Mouse (Mus musculus) neural tube, embryonic 10.5 days (tissue): ENCODE data around the gene Usp21.
"Not testable (repeated sequence)": the region's sequence is repeated elsewhere in the genome, so short reads cannot be mapped to it uniquely, and the experiment has no call there.

Experiments used
- DNase-seq: peaks from one replicate; pipeline ENCODE4 v3.0.0-alpha.2; 2017; ENCODE audit warnings: low spot score; ENCODE audit errors: extremely low spot score

Usp21 gene

DNA sequence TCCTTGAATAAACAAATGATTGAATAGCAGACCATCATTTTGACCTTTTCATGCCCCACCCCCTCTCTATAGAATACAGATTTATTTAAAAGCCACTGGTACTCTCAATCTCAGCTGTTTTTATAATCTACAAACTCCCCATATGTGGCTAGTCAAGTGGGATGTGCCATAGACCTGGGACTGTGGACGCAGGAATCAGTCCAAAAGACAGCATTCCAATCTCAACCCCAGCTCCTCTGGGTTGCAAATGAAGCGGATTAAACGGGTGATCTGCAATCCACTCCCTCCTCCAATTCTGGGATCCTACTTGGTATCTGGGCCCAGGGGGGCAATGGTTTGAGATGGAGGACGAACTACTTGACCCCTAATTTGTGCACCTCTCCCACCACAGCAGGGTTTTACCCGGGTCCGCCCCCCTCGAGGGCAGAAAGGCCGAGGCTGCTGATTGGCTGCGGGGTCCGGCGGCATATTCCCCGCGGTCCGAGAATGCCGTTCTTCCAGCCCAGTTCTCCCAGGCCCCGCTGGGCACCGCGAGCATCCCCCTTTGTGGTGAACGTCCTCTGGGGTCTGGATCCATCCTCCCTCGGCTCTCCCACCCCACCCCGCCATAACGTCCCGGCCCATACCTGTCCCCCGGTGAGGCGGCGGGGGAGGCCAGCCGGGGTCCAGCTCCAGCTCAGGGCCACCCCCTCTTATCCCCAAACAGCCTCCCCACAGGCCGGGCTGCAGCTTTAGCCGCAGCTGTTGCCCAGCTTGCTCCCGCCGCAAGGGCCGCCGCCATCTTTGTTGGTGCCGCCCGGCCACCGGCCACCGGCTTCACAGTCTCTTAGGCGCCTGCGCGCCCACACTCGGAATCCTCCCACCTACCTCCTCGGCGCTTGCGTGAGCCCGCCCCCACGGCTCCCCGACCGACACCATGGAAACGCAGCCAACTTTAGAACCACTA, at the start of gene Usp21:
TSS of gene Usp21 (minus strand) at position 856 of the 946 bp plus-strand sequence.
- peak; percentile 92 for DNase-seq

DNA sequence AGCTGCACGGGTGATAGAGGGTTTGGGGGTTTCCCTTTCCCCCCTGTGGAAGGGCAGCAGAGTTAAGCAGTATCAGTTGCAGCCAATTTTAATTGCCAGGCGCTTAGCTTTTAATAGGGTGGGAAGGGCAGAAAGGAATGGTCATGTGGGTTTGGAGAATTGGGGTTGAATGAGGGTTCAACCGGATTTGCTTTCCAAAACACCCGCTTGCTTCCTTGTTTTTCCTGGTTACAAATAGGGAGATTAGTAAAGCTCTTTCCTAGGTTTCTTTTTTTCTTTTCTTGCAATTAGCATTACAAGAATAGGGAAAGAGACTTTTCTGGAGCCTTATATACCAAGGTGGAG, 42.4 kb upstream of the Usp21 start:
- DNase-seq: no peak

DNA sequence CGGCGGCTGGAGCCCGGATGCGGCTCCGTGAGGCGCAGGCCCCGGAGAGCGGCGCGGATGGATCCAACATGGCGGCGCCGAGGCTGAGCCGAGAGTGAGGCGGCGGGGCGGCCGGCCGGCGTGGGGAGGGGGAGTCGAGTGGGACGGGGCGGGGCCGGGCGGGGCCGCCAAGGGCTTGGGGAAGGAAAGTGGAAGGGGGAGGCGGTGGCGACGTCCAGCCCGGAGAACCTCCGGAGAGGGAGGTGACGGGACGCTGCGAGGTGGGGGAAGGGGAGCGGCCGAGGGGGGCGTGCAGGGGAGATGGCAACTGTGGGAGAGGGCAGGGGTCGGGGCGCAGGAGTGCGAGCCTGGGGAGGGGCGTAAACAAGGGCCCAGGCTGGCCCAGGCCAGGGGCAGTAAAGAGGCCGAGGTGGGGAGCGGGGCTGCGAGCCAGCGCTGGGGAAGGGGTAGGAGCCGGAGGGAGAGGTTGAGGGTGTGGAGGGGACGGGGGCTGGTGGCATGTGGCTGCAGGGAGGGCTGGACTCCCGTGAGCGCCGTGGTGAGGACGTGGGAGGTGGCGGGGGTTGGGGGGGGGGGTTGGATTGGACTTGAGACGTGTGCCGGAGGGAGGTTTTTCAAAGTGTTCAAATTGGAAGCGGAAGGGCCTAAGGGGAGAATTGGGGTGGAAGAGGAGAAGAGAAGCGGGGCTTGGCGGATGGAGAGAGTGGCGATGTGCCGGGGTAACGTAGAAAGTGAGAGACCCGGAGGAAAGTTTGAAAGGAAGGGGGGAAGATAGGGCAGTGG, 41.8 kb upstream of the Usp21 start:
- peak; percentile 97 for DNase-seq

DNA sequence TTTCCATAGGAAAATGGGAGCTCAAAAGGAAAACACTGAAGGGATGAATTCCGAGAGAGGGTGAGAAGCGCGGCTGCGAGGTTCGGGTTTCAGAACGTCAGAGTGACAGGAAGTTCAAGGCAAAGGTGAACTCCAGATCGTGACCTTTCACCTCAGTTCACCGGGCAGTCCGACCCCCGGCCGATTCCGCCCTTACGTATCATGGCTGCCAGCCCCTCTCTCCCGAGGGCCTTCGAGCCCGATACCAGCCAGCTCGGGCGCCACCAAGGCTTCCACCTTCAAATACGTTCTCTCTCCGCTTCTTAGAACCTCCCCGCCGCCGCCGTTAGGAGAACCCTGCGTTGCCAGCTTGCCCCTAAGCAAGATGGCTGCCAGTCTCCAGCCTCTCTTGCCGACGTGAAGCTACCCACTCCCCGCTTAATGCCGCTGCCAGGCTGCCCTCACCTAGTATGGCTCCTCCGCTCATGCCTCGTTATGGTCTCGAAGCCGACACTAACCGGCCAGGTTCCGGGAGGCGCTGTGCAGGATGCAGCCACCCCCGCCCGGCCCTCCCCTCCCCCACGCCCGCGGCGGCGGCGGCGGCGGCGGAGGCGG, 41.1 kb upstream of the Usp21 start, which contains the start of gene Dedd:
TSS of gene Dedd (plus strand) at position 307 of the 594 bp plus-strand sequence.
- DNase-seq: peak; percentile 96

DNA sequence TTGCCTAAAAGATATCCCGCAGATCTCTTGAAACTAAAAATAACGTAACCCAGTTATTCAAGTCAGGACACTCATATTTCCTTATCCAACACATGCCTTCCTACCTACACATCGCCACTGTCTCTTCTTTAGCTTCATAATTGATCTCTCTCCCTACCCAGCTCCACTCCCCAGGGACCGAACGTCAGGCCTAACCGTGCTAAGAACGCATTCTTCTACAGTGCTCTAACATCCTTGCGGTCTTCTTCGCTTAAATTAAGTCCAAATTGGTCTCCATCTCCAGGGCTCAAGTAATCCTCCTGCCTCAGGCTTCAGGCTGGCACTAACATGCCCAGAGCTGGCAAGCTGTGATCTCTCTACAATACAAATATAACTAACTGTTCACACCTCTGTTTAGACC, 40.5 kb upstream of the Usp21 start:
- no peak for DNase-seq

DNA sequence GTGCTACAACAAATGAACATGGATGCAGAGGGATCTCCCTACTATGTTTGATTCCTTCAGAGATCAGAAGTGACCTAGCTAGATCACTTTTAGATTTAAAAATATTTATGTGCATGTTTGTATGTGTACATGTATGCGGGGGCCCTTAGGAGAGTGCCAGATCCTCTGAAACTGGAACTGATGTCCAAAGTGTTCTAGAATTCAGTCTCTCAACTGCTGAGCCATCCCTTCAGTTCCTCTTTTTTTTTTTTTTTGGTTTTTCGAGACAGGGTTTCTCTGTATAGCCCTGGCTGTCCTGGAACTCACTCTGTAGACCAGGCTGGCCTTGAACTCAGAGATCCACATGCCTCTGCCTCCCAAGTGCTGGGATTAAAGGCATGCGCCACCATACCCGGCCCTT, 38.8 kb upstream of the Usp21 start:
- DNase-seq: not testable (repeated sequence)

DNA sequence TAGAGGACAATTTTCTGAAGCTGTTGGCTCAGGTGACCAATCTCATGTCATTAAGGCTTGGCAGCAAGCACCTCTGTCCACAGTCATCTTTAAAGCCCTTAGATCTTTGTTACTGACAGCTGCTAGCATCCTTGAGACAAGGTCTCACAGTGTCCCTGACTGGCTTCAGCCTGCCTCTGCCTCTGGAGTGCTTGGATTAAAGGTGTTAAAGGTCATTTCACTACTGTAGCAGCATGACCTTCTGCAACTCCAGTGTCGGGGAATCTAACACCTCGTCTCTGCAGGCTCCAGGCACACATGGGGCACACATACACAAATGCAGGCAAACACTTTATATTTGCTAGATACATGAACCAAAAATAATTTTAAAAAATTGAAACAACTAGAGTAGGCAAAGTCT, 37.8 kb upstream of the Usp21 start:
- no peak for DNase-seq

DNA sequence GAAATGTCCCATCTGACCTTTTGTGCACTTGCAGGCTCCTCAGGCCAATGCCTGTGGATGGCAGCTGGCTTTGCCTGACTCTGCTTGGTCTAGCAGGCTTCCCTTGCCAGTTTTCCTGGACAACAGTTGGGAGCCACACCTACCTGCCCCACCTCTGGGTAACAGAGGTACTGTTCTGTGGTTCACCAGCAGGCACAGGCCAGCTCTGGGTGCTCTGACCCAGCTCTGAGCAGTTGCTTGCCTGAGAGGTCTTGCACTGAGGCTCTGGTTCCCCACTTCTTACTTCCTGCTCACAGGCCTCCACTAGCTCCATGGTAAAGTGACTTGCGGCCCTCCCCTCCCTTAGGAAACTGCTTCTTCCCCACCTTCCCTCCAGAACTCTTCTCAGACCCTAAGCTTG, 34.2 kb upstream of the Usp21 start:
- no peak for DNase-seq

DNA sequence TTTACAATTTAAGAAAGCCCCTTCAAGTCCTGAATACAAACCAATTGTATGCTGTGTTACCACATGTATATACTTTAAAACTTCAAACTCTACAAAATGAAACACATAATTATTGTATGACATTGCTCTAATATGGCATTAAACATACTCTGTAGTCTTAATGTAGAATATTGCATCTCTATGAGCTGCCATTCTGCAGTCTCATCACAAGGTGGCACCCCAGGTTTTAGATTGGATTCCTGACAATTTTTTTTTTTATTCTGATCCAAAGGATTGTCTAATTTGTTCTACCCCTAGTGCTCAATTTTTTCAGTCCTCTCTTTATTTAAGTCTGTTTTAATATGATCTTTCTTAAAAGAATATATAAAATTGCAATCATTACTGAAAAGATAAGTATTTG, 33.6 kb upstream of the Usp21 start:
- DNase-seq: no peak

DNA sequence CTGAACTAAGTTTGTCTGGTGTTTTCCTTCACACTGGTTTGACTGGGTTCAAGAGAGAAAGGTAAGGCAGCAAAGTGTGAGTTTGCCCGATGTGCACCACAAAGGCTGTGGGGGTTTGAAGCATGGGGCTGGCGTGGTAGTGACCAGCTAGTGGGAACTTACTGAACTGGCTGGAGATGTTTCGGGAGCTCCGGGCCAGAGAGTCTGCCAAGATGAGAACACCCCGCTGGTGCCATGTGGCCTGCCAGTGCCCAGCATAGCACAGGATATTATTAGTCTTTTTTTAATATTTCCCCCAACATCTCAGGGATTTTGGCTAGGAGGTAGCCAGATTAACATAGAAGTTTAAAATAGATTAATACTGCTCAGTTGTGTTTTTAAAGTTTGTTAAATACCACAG, 32.4 kb upstream of the Usp21 start:
- no peak for DNase-seq

DNA sequence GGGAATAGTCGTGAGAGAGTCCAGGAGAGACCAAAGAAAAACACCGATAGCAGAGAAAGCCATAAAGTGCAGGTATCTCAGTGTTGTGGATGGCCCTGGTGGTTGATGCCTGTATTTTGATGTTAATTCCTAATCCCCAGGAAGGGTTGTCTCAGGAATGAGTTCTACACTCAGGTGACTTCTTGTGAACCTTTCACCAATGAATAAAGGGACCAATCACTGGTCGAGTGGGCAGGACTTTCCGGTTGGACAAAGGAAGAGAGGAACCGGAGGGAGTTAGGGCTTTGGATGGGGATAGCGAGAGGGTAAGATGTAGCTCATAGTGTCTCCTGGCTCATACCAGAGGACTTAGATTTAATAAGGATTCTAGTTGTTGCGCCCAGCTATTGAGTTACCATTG, 32.0 kb upstream of the Usp21 start:
- DNase-seq: no peak

DNA sequence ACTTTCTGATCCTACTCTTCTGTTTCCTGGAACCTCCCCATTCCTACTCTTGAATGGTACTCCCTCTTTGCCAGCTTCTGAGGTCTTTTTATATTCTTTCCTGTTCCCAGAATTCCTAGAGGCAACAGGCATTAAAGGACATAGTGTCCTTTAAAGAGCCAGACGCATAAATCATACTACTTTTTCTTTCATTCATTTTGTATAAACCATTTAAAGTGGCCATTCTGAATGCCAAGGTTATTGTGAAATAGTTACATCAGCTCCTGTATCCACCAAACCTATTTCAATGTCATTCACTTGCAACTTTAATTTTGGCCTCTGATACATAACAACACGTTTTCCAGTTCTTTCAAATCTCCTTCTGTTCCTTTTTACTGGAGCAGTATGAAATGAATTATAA, 21.5 kb upstream of the Usp21 start:
- DNase-seq: no peak

DNA sequence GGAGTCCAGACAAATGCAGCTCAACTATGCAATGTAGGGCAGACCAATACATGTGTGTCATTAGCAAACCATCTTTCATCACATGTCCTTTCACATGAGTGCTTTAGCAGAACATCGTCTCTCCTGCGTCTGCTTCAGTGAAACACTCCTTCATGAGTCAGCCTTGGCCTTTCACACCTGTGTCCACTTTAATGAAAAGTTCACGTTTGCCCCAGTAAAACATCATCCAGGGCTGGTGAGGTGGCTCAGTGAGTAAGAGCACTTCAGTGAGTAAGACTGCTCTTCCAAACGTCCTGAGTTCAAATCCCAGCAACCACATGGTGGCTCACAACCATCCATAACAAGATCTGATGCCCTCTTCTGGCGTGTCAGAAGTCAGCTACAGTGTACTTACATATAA, 18.4 kb upstream of the Usp21 start:
- DNase-seq: not testable (repeated sequence)

DNA sequence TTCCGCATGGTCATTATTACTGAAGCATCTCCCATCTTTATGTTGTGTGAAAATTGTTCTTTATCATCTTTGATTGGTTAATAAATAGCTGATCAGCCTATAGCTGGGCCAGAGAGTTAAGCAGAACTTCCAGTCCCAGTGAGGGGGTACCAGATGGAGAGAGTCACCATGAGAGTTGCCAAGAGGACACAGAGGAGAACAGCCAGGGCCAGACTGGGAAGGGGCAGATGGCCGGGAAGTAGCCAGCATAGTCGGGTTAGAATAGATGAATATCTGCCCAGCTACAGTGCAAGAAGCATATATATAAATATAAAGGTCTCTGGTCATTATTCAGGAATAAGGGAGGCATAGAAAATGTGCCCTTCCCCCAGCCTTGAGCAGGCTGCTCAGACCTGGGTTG, 10.4 kb upstream of the Usp21 start:
- DNase-seq: no peak

DNA sequence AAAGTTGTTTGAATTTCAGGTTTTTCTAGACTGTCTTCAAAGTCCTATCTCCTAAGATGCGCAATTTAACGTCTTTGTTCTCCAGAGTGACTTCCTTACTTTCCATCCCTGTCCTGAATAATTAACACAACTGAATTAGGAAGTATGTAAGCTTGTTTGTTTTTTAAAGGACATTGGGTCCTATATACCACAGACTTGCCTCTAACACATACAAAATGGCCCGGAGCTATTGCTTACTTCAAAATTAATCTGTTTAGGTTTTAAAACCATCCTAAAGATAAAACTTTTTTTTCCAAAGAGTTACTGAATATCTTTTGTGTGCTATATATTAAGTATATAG, 7.2 kb upstream of the Usp21 start:
- DNase-seq: no peak

DNA sequence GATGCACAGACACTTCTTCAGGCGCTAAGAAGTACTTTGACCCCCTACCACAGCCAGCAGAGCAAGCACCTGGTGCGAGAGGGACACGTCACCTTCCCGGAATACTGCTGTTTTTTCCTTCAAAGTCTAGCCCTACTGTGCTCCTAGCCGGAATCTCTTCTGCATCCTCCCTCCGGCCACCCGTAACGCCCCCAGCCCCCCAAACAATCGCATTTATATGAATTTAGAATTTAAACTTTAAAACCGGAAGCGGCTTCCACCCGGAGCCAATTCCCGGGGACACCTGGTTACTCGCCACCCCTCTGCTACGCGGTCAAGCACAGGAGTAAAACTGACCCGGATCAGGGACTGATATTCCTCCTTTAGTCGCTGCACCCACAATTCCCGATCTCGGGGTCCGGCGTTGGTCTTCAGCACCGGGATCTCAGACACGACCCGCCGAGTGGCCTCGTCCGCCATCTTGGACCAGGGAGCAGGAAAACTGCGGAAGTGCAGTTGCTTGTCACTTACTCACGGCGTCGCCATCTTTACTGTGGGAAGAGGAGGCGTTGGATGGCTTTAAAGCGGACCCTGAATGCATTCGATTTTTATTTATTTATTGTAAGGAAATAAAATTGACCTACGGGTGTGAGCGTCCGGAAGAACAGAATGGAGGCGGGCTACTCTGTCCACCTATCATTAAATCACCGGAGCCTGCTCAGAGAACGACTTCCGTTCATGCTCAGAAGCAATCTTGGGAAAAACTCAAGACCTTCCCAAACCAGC, 6.7 kb upstream of the Usp21 start, which contains the start of gene Ufc1:
TSS of gene Ufc1 (minus strand) at position 727 of the 765 bp plus-strand sequence.
- peak; percentile 84 for DNase-seq

DNA sequence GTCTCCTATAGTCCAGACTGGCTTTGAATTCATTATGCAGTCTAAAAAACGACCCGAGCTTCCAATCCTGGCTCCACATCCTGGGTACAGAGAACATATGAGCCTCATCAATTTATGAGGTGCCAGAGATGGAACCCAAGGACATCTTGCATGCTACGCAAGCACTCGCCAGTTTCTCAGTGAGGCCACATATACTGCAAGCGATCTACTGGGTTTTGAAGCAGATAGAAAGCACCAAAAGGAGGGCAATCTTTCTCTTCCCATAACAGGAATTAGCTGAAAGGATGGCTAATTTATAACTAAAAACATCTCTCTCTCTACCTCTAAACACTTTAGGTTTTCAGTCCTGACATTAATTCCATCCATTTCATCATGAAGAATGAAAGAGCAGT, 6.1 kb upstream of the Usp21 start:
- no peak for DNase-seq

DNA sequence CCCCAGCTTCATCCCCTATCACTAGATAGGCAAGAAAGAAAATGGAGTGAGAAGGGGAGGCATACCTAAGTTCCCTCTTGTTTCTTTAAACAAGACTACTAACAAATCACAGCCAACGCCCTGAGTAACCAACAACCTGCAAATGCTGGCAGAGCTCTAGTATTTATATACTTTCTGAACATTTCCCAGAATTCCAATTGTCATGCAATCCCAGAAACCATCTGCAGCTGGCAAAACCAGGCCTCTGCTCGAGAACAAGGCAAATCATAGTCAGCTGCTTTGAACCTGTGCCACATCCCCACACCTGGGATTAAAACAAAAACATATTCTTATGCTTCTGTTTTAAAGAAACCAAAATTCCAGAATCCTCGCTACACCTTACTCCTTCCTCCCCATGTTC, 5.6 kb upstream of the Usp21 start:
- no peak for DNase-seq

DNA sequence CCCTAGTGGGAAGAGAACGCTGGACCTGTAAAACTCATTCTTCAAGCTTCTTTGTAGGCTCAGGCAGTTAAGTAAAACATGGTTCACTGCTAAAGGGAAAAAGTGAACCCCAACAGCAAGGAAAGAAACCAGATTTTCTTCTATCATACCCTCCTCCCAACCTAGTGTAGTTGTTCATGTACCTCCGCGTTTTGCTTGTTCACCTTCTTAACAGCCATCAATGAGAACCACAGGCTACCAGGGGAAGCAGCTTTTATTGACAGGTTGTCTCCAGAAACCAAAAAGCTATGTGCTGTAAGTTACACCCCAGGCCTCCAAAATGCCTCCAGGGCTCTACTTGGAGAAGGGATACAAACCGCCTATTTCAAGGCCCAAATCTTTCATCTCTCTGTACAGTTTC, 537 bp upstream of the Usp21 start:
- no peak for DNase-seq

DNA sequence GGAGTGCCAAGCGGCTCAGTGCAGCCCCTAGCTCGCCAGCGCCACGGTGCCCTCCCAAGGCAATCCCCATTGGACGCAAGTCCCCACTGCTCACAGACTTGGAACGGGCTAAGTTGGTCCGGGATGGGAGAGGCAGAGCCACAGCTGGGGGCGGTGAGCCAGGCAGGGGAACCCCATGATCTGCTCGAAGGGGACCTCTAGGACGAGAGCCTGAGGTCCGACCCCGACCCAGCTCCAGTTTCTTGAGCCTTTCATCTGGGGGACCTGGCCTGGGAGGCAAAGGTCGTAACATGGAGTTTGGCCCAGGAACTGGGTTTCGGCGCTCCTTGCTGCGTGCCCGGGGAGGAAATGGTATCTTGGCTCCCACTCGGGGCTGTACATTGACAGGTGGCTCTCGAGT, 1.3 kb downstream of the Usp21 start:
- peak; percentile 11 for DNase-seq

DNA sequence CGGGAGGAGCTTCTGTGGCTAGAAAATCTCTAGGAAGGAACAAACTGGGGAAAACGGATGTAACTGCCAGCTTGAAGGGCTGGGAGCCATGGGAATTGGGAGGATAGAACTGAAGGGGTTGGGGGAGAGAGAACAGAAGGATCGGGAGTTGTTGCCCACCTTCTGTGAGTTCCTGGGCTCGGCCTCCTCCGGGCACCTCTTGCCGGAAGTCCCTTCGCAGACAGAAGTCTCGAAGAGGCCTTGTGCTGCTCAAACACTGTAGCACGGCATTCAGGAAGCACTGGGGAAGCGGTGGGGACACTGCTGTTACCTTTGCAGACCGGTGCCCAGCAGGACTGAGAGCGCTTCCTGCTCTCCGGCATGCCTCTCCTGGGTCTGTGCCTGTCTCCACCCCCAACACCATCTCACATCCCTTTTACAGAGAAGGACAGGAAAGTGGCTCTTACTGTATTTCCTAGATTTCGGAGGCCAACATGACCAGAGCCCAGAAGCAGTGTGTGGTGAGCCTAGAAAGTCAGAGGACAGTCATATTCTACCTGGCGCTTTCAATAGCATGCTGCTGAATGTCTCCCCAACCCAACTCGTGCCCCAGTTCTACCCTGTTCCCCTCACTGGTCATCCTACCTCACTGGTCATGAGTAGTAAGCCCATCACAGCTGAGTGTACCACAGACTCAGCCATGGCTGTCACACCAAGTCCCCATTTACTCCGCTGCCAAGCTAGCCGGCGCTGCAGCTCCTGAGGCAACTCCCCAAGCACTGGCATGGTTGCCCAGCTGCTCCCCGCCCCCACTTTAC, 2.5 kb downstream of the Usp21 start:
- peak; percentile 10 for DNase-seq
